Mouse (Mus musculus): ENCODE measurements around the gene Cdk19.

DNA sequence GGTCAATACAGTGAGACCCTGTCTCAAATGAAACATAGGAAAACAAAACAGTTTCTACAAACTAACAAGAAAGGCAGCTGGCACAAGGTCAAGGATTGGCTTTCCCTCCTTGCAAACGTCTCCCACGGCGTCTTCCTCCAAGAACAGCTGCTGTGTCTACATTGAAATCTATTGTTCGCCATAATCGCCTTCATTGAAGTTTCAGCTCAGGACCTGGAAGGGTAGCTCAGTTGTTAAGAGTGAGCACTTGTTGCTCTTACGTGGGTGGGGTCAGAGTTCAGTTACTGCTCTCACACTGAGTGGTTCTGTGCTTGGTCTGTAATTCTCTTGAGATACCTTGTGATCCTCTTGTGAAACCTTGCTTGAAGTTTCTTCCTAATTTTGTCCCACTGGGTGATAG is 6.5 kb upstream of the Cdk19 start:
- TF ChIP-seq CTCF (IDR thresholded peaks at IDR 0.05; ENCODE audit: extremely low read depth, insufficient read depth, insufficient read length, insufficient replicate concordance) (no peak), POLR2A (IDR thresholded peaks at IDR 0.05; ENCODE audit: low read depth, low read length) (no peak)

Data from spleen, adult 2 months (tissue).